Mouse (Mus musculus) kidney, adult 2 months (tissue): ENCODE results near the gene Col4a4.

Source experiments
- CTCF ChIP-seq: fragments of 200-500 bp; conservative IDR thresholded peaks from 2 replicates; pipeline ENCODE4 v1.5.1; 2011; ENCODE audit warnings: low read depth, mild to moderate bottlenecking, control low read depth, low read length, moderate library complexity, mixed read lengths; ENCODE audit not compliant: insufficient read depth, insufficient read length
- POLR2A ChIP-seq: fragments of 200-500 bp; IDR thresholded peaks from one replicate; pipeline ENCODE4 v1.6.1; 2011; ENCODE audit warnings: low read depth, low read length, control low read depth

- TF ChIP-seq CTCF (no peak), POLR2A (no peak)
Observed at GRCm38 (mm10) chr1:82635254-82635620, 48.6 kb upstream of the Col4a4 start.
